Mouse (Mus musculus): ENCODE data around the gene Umod.

Umod gene

GRCm38 (mm10) chr7:119479256-119479655 lies at the start of gene Umod:
Umod (minus strand) TSS chr7:119479282.
- in situ Hi-C loops (cut with MboI; ENCODE audit: low sequenced_read_pairs), result no loop called here

GRCm38 (mm10) chr7:119528617-119529016 lies 49.5 kb upstream of the Umod start:
- in situ Hi-C loops (cut with MboI; ENCODE audit: low sequenced_read_pairs), result no loop called here

GRCm38 (mm10) chr7:119527548-119527947 lies 48.5 kb upstream of the Umod start:
- in situ Hi-C loops (cut with MboI; ENCODE audit: low sequenced_read_pairs), result no loop called here

- in situ Hi-C loops (cut with MboI; ENCODE audit: low sequenced_read_pairs), result no loop called here
Observed at GRCm38 (mm10) chr7:119527135-119527534, 48.1 kb upstream of the Umod start.

GRCm38 (mm10) chr7:119526486-119526885 lies 47.4 kb upstream of the Umod start:
- in situ Hi-C loops (cut with MboI; ENCODE audit: low sequenced_read_pairs), result no loop called here

GRCm38 (mm10) chr7:119525881-119526281 lies 46.8 kb upstream of the Umod start:
- in situ Hi-C loops (cut with MboI; ENCODE audit: low sequenced_read_pairs), result no loop called here

- in situ Hi-C loops (cut with MboI; ENCODE audit: low sequenced_read_pairs), result loop anchor here (25.0 kb wide), 1 partner anchor 511 kb away; no protein-coding TSS in a partner anchor
Observed at GRCm38 (mm10) chr7:119523389-119523788, 44.3 kb upstream of the Umod start, which contains the start of gene Pdilt. Pdilt (minus strand) TSS chr7:119523489.

- in situ Hi-C loops (cut with MboI; ENCODE audit: low sequenced_read_pairs), result loop anchor here (25.0 kb wide), 1 partner anchor 510 kb away; no protein-coding TSS in a partner anchor
Observed at GRCm38 (mm10) chr7:119522385-119522784, 43.3 kb upstream of the Umod start.

GRCm38 (mm10) chr7:119521816-119522215 lies 42.7 kb upstream of the Umod start:
- in situ Hi-C loops (cut with MboI; ENCODE audit: low sequenced_read_pairs), result loop anchor here (25.0 kb wide), 1 partner anchor 510 kb away; no protein-coding TSS in a partner anchor

- in situ Hi-C loops (cut with MboI; ENCODE audit: low sequenced_read_pairs), result loop anchor here (25.0 kb wide), 1 partner anchor 507 kb away; no protein-coding TSS in a partner anchor
Observed at GRCm38 (mm10) chr7:119519654-119520053, 40.6 kb upstream of the Umod start.

GRCm38 (mm10) chr7:119519163-119519562 lies 40.1 kb upstream of the Umod start, which contains the start of gene Acsm5:
Acsm5 (plus strand) TSS chr7:119519463.
- in situ Hi-C loops (cut with MboI; ENCODE audit: low sequenced_read_pairs), result loop anchor here (25.0 kb wide), 1 partner anchor 507 kb away; no protein-coding TSS in a partner anchor

- in situ Hi-C loops (cut with MboI; ENCODE audit: low sequenced_read_pairs), result loop anchor here (25.0 kb wide), 1 partner anchor 504 kb away; no protein-coding TSS in a partner anchor
Observed at GRCm38 (mm10) chr7:119516272-119516558, 37.1 kb upstream of the Umod start.

- in situ Hi-C loops (cut with MboI; ENCODE audit: low sequenced_read_pairs), result loop anchor here (25.0 kb wide), 1 partner anchor 503 kb away; no protein-coding TSS in a partner anchor
Observed at GRCm38 (mm10) chr7:119515492-119516271, 36.6 kb upstream of the Umod start.

- in situ Hi-C loops (cut with MboI; ENCODE audit: low sequenced_read_pairs), result loop anchor here (25.0 kb wide), 1 partner anchor 501 kb away; no protein-coding TSS in a partner anchor
Observed at GRCm38 (mm10) chr7:119513056-119513455, 34.0 kb upstream of the Umod start.

- in situ Hi-C loops (cut with MboI; ENCODE audit: low sequenced_read_pairs), result loop anchor here (25.0 kb wide), 1 partner anchor 499 kb away; no protein-coding TSS in a partner anchor
Observed at GRCm38 (mm10) chr7:119511143-119511542, 32.1 kb upstream of the Umod start.

- in situ Hi-C loops (cut with MboI; ENCODE audit: low sequenced_read_pairs), result no loop called here
Observed at GRCm38 (mm10) chr7:119490041-119490780, 11.1 kb upstream of the Umod start.

- in situ Hi-C loops (cut with MboI; ENCODE audit: low sequenced_read_pairs), result no loop called here
Observed at GRCm38 (mm10) chr7:119486683-119487082, 7.6 kb upstream of the Umod start.

- in situ Hi-C loops (cut with MboI; ENCODE audit: low sequenced_read_pairs), result no loop called here
Observed at GRCm38 (mm10) chr7:119484154-119484553, 5.1 kb upstream of the Umod start.

GRCm38 (mm10) chr7:119476500-119477389 lies 2.3 kb downstream of the Umod start:
- in situ Hi-C loops (cut with MboI; ENCODE audit: low sequenced_read_pairs), result no loop called here

- in situ Hi-C loops (cut with MboI; ENCODE audit: low sequenced_read_pairs), result no loop called here
Observed at GRCm38 (mm10) chr7:119459185-119459584, 19.9 kb downstream of the Umod start, which contains the start of gene Gp2. Gp2 (minus strand) TSS chr7:119459285.
